Mouse (Mus musculus): ENCODE data around the gene Calml3. TPM values are rescaled to one million over a fixed set of nuclear protein-coding genes. Genes with fewer than 3 reads are reported as not detected.

Calml3 gene
- polyA plus RNA-seq, 1 experiment from 2014 or later: 0.84 TPM

- H3K4me3 ChIP-seq (ENCODE audit: low read length): no peak overlapping the region
- H3K4me1 ChIP-seq (ENCODE audit: control insufficient read depth, insufficient read depth, low read length): peaks cover 6% of the 10 kb centered on the region; the same call in 1 of the 2 replicates
- H3K9ac ChIP-seq (ENCODE audit: low read depth, low read length): no peak overlapping the region
- H3K27ac ChIP-seq (ENCODE audit: low read depth, low read length): no peak overlapping the region
- ATAC-seq (ENCODE audit: low FRiP score, low TSS enrichment): no peak
- 82% methylated on average over 4 of the region's 4 CpGs for WGBS
- no peak overlapping the region for H3K4me2 ChIP-seq (replicated peaks; ENCODE audit: low read depth, low read length)
- H3K36me3 ChIP-seq (ENCODE audit: control insufficient read depth, insufficient read depth, low read length): no peaks in the 10 kb centered on the region
- no peaks in the 10 kb centered on the region for H3K27me3 ChIP-seq (ENCODE audit: control insufficient read depth, insufficient read depth, low read length)
- H3K9me3 ChIP-seq (ENCODE audit: control insufficient read depth, low read length): no peaks in the 10 kb centered on the region
Measured at GRCm38 (mm10) chr13:3774991-3775390, 29.1 kb downstream of the Calml3 start.

- Histone ChIP-seq H3K27me3 (ENCODE audit: control insufficient read depth, insufficient read depth, low read length) (no peaks in the 10 kb centered on the region), H3K9me3 (ENCODE audit: control insufficient read depth, low read length) (no peaks in the 10 kb centered on the region), H3K4me1 (ENCODE audit: control insufficient read depth, insufficient read depth, low read length) (peaks cover 6% of the 10 kb centered on the region; the same call in 1 of the 2 replicates), H3K36me3 (ENCODE audit: control insufficient read depth, insufficient read depth, low read length) (no peaks in the 10 kb centered on the region), H3K4me2 (replicated peaks; ENCODE audit: low read depth, low read length) (no peak overlapping the region), H3K4me3 (ENCODE audit: low read length) (no peak overlapping the region), H3K27ac (ENCODE audit: low read depth, low read length) (no peak overlapping the region), H3K9ac (ENCODE audit: low read depth, low read length) (no peak overlapping the region)
- ATAC-seq (ENCODE audit: low FRiP score, low TSS enrichment): no peak
- WGBS: 75% methylated on average over 3 of the region's 3 CpGs
Measured at GRCm38 (mm10) chr13:3774280-3774679, 29.8 kb downstream of the Calml3 start.

GRCm38 (mm10) chr13:3773149-3773688 is 30.9 kb downstream of the Calml3 start:
- H3K36me3 ChIP-seq (ENCODE audit: control insufficient read depth, insufficient read depth, low read length): no peaks in the 10 kb centered on the region
- 90% methylated on average over 2 of the region's 2 CpGs for WGBS
- peaks cover 6% of the 10 kb centered on the region; the same call in 1 of the 2 replicates for H3K4me1 ChIP-seq (ENCODE audit: control insufficient read depth, insufficient read depth, low read length)
- H3K4me3 ChIP-seq (ENCODE audit: low read length): no peak overlapping the region
- no peak overlapping the region for H3K9ac ChIP-seq (ENCODE audit: low read depth, low read length)
- H3K27ac ChIP-seq (ENCODE audit: low read depth, low read length): no peak overlapping the region
- no peak for ATAC-seq (ENCODE audit: low FRiP score, low TSS enrichment)
- H3K27me3 ChIP-seq (ENCODE audit: control insufficient read depth, insufficient read depth, low read length): no peaks in the 10 kb centered on the region
- H3K4me2 ChIP-seq (replicated peaks; ENCODE audit: low read depth, low read length): no peak overlapping the region
- no peaks in the 10 kb centered on the region for H3K9me3 ChIP-seq (ENCODE audit: control insufficient read depth, low read length)

- WGBS: 95% methylated on average over 5 of the region's 5 CpGs
- no peak for ATAC-seq (ENCODE audit: low FRiP score, low TSS enrichment)
- no peak overlapping the region for H3K4me2 ChIP-seq (replicated peaks; ENCODE audit: low read depth, low read length)
- peaks cover 6% of the 10 kb centered on the region; the same call in 1 of the 2 replicates for H3K4me1 ChIP-seq (ENCODE audit: control insufficient read depth, insufficient read depth, low read length)
- H3K36me3 ChIP-seq (ENCODE audit: control insufficient read depth, insufficient read depth, low read length): no peaks in the 10 kb centered on the region
- no peak overlapping the region for H3K9ac ChIP-seq (ENCODE audit: low read depth, low read length)
- H3K27me3 ChIP-seq (ENCODE audit: control insufficient read depth, insufficient read depth, low read length): no peaks in the 10 kb centered on the region
- no peaks in the 10 kb centered on the region for H3K9me3 ChIP-seq (ENCODE audit: control insufficient read depth, low read length)
- no peak overlapping the region for H3K4me3 ChIP-seq (ENCODE audit: low read length)
- H3K27ac ChIP-seq (ENCODE audit: low read depth, low read length): no peak overlapping the region
Measured at GRCm38 (mm10) chr13:3771221-3771620, 32.9 kb downstream of the Calml3 start.

GRCm38 (mm10) chr13:3770170-3771024 is 33.7 kb downstream of the Calml3 start:
- 0 out of 2 replicates have a peak, but pooled peaks have one; percentile 48 for ATAC-seq (ENCODE audit: low FRiP score, low TSS enrichment)
- H3K36me3 ChIP-seq (ENCODE audit: control insufficient read depth, insufficient read depth, low read length): no peaks in the 10 kb centered on the region
- H3K27ac ChIP-seq (ENCODE audit: low read depth, low read length): 0 out of 2 replicates have a peak overlapping the region, but pooled peaks have one; percentile 20
- H3K9me3 ChIP-seq (ENCODE audit: control insufficient read depth, low read length): no peaks in the 10 kb centered on the region
- no peaks in the 10 kb centered on the region for H3K27me3 ChIP-seq (ENCODE audit: control insufficient read depth, insufficient read depth, low read length)
- H3K4me1 ChIP-seq (ENCODE audit: control insufficient read depth, insufficient read depth, low read length): peaks cover 6% of the 10 kb centered on the region; the same call in 1 of the 2 replicates
- no peak overlapping the region for H3K9ac ChIP-seq (ENCODE audit: low read depth, low read length)
- H3K4me2 ChIP-seq (replicated peaks; ENCODE audit: low read depth, low read length): no peak overlapping the region
- WGBS: 53% methylated on average over 11 of the region's 11 CpGs
- no peak overlapping the region for H3K4me3 ChIP-seq (ENCODE audit: low read length)

- Histone ChIP-seq H3K4me1 (ENCODE audit: control insufficient read depth, insufficient read depth, low read length) (peaks cover 6% of the 10 kb centered on the region; the same call in 1 of the 2 replicates), H3K27me3 (ENCODE audit: control insufficient read depth, insufficient read depth, low read length) (no peaks in the 10 kb centered on the region), H3K4me2 (replicated peaks; ENCODE audit: low read depth, low read length) (no peak overlapping the region), H3K4me3 (ENCODE audit: low read length) (no peak overlapping the region), H3K9me3 (ENCODE audit: control insufficient read depth, low read length) (no peaks in the 10 kb centered on the region), H3K27ac (ENCODE audit: low read depth, low read length) (no peak overlapping the region), H3K36me3 (ENCODE audit: control insufficient read depth, insufficient read depth, low read length) (no peaks in the 10 kb centered on the region), H3K9ac (ENCODE audit: low read depth, low read length) (no peak overlapping the region)
- 82% methylated on average over 3 of the region's 3 CpGs for WGBS
- ATAC-seq (ENCODE audit: low FRiP score, low TSS enrichment): no peak
Measured at GRCm38 (mm10) chr13:3769531-3769930, 34.6 kb downstream of the Calml3 start.

- WGBS: 48% methylated on average over 3 of the region's 3 CpGs
- Histone ChIP-seq H3K4me2 (replicated peaks; ENCODE audit: low read depth, low read length) (no peak overlapping the region), H3K36me3 (ENCODE audit: control insufficient read depth, insufficient read depth, low read length) (no peaks in the 10 kb centered on the region), H3K4me1 (ENCODE audit: control insufficient read depth, insufficient read depth, low read length) (peaks cover 6% of the 10 kb centered on the region; the same call in 1 of the 2 replicates), H3K9me3 (ENCODE audit: control insufficient read depth, low read length) (no peaks in the 10 kb centered on the region), H3K4me3 (ENCODE audit: low read length) (no peak overlapping the region), H3K27me3 (ENCODE audit: control insufficient read depth, insufficient read depth, low read length) (no peaks in the 10 kb centered on the region), H3K27ac (ENCODE audit: low read depth, low read length) (no peak overlapping the region), H3K9ac (ENCODE audit: low read depth, low read length) (no peak overlapping the region)
- no peak for ATAC-seq (ENCODE audit: low FRiP score, low TSS enrichment)
Measured at GRCm38 (mm10) chr13:3768621-3769020, 35.5 kb downstream of the Calml3 start.

GRCm38 (mm10) chr13:3767086-3767485 is 37.0 kb downstream of the Calml3 start:
- Histone ChIP-seq H3K9ac (ENCODE audit: low read depth, low read length) (no peak overlapping the region), H3K27ac (ENCODE audit: low read depth, low read length) (no peak overlapping the region), H3K4me2 (replicated peaks; ENCODE audit: low read depth, low read length) (no peak overlapping the region), H3K36me3 (ENCODE audit: control insufficient read depth, insufficient read depth, low read length) (no peaks in the 10 kb centered on the region), H3K27me3 (ENCODE audit: control insufficient read depth, insufficient read depth, low read length) (no peaks in the 10 kb centered on the region), H3K4me3 (ENCODE audit: low read length) (no peak overlapping the region), H3K4me1 (ENCODE audit: control insufficient read depth, insufficient read depth, low read length) (peaks cover 6% of the 10 kb centered on the region; the same call in 1 of the 2 replicates), H3K9me3 (ENCODE audit: control insufficient read depth, low read length) (no peaks in the 10 kb centered on the region)
- ATAC-seq (ENCODE audit: low FRiP score, low TSS enrichment): no peak

- 81% methylated on average over 4 of the region's 4 CpGs for WGBS
- Histone ChIP-seq H3K4me3 (ENCODE audit: low read length) (no peak overlapping the region), H3K36me3 (ENCODE audit: control insufficient read depth, insufficient read depth, low read length) (no peaks in the 10 kb centered on the region), H3K4me1 (ENCODE audit: control insufficient read depth, insufficient read depth, low read length) (peaks cover 6% of the 10 kb centered on the region; the same call in 1 of the 2 replicates), H3K27me3 (ENCODE audit: control insufficient read depth, insufficient read depth, low read length) (no peaks in the 10 kb centered on the region), H3K9ac (ENCODE audit: low read depth, low read length) (no peak overlapping the region), H3K9me3 (ENCODE audit: control insufficient read depth, low read length) (no peaks in the 10 kb centered on the region), H3K4me2 (replicated peaks; ENCODE audit: low read depth, low read length) (no peak overlapping the region), H3K27ac (ENCODE audit: low read depth, low read length) (no peak overlapping the region)
- ATAC-seq (ENCODE audit: low FRiP score, low TSS enrichment): no peak
Measured at GRCm38 (mm10) chr13:3765781-3766180, 38.3 kb downstream of the Calml3 start.
